Comparison of ENCODE assay signal across 9 mouse cellular contexts in genomic region chrX:159459006-159459654, GRCm38 (mm10). TPM values are rescaled to one million over a fixed set of nuclear protein-coding genes. Genes with fewer than 3 reads are reported as not detected.
DNase-seq lines count a peak whose midpoint lies in the region; ATAC-seq lines count a peak whose summit lies in the region.
"Had no signal": no experiment of that assay in that cellular context is flagged by ENCODE, and none has a peak within 500 bp of the region (broad histone marks: within the 10 kb centered on the region; RNA-seq: fewer than 3 reads in every experiment).

No protein-coding gene starts in this region.

- peak overlapping the region; percentile 9; the same call in 1 of the 2 replicates for H3K4me3 ChIP-seq in forebrain, embryonic 14.5 days (ENCODE audit: low read depth, low read length)
- peak overlapping the region; percentile 26 for H3K4me3 ChIP-seq in midbrain, embryonic 13.5 days (replicated peaks)

- peak overlapping the region; percentile 21; the same call in 1 of the 2 replicates for H3K27ac ChIP-seq in forebrain, embryonic 14.5 days (ENCODE audit: low read depth, low read length)
- H3K27ac ChIP-seq in midbrain, embryonic 13.5 days = peak overlapping the region; percentile 35; the same call in 1 of the 2 replicates

- WGBS in forebrain, embryonic 14.5 days = 42% methylated on average over 7 of the region's 7 CpGs
- 40% methylated on average over 7 of the region's 7 CpGs for WGBS in midbrain, embryonic 13.5 days

- no peaks in the 10 kb centered on the region for H3K36me3 ChIP-seq in forebrain, embryonic 14.5 days (ENCODE audit: control insufficient read depth, insufficient read depth, low read length)
- H3K36me3 ChIP-seq in midbrain, embryonic 13.5 days = no peaks in the 10 kb centered on the region

- peak; percentile 6 for DNase-seq in adrenal gland, postnatal 14 days
- no peak for DNase-seq in adrenal gland, adult 8-10 months
- peak; percentile 8 for DNase-seq in cerebellum, adult 9-10 months
- peak; percentile 44 for DNase-seq in forebrain, embryonic 14.5 days (ENCODE audit: low spot score)
- no peak for DNase-seq in Muller cell, postnatal 12 days (ENCODE audit: inconsistent ontology term)
- DNase-seq in spleen, postnatal 10 days (ENCODE audit: low spot score in 2 of 2) = no peak
- DNase-seq: thymus, postnatal 4 days had no signal

- peak overlapping the region; percentile 37 for H3K4me2 ChIP-seq in forebrain, embryonic 14.5 days (ENCODE audit: low read length)
- peak overlapping the region; percentile 45 for H3K4me2 ChIP-seq in midbrain, embryonic 13.5 days (replicated peaks)

- H3K4me1 ChIP-seq in forebrain, embryonic 14.5 days (ENCODE audit: control insufficient read depth, insufficient read depth, low read length) = no peaks in the 10 kb centered on the region
- H3K4me1 ChIP-seq in midbrain, embryonic 13.5 days (replicated peaks) = 0 out of 2 replicates have a peak, but pooled peaks cover 4% of the 10 kb centered on the region

- no peaks in the 10 kb centered on the region for H3K9me3 ChIP-seq in forebrain, embryonic 14.5 days (replicated peaks; ENCODE audit: control insufficient read depth, low read length)
- H3K9me3 ChIP-seq in midbrain, embryonic 13.5 days = no peaks in the 10 kb centered on the region

- H3K27me3 ChIP-seq in forebrain, embryonic 14.5 days (replicated peaks; ENCODE audit: control insufficient read depth, insufficient read depth, low read length) = no peaks in the 10 kb centered on the region
- H3K27me3 ChIP-seq in midbrain, embryonic 13.5 days = peaks cover 4% of the 10 kb centered on the region; the same call in 1 of the 2 replicates

- H3K9ac ChIP-seq in forebrain, embryonic 14.5 days (ENCODE audit: low read length) = no peak overlapping the region
- H3K9ac ChIP-seq in midbrain, embryonic 13.5 days (replicated peaks) = peak overlapping the region; percentile 45; the same call in 1 of the 2 replicates

- peak; percentile 90 for ATAC-seq in forebrain, embryonic 14.5 days
- peak; percentile 96 for ATAC-seq in midbrain, embryonic 13.5 days
- no peak for ATAC-seq in granulocyte monocyte progenitor cell, adult 5-6 weeks (replicated peaks; ENCODE audit: poor library complexity, severe bottlenecking)

RNA-seq across cellular contexts. Expression of gene Map7d2, which starts 44.8 kb away (rescaled TPM):
- total RNA-seq in adrenal gland, postnatal 14 days (2021) = 3.5 and 5.1 TPM in 2 replicates
- total RNA-seq in adrenal gland, adult 8-10 months (2022) = 1 to 10 TPM; 3.1 to 5.7 (median 4.5) TPM
- 12.3 and 15.3 TPM in 2 replicates for polyA plus RNA-seq in forebrain, embryonic 14.5 days (2014; fragmentation: Nextera tagmentation; extraction: Ambion mirVana)
- polyA plus RNA-seq in midbrain, embryonic 13.5 days (2015; fragmentation: Nextera tagmentation; extraction: Ambion mirVana) = 23.7 and 26.1 TPM in 2 replicates
- not detected in 2 replicates for total RNA-seq in granulocyte monocyte progenitor cell, adult 5-6 weeks (2014; fragmentation: Nextera tagmentation)
- total RNA-seq in granulocyte monocyte progenitor cell, adult 5-6 weeks (2017) = 0.09 TPM in 1 of 2 replicates, not detected in the other

Comparison
In these comparisons a context has a peak if more than half of its experiments do, and no peak if none do; other contexts are left out.
1. DNase-seq: peak in adrenal gland, postnatal 14 days (single experiment), cerebellum, adult 9-10 months (single experiment) and forebrain, embryonic 14.5 days (single experiment); none in adrenal gland, adult 8-10 months (single experiment), Muller cell, postnatal 12 days (single experiment) and spleen, postnatal 10 days (0 of 2).